Mouse (Mus musculus) stomach, embryonic 15.5 days (tissue): ENCODE data around the gene Rarg. TPM values are rescaled to one million over a fixed set of nuclear protein-coding genes. Genes with fewer than 3 reads are reported as not detected.

Experiments
- ATAC-seq: fragments of 200-750 bp; cut with Nextera tagmentation; 2 replicates; pipeline ENCODE4 v1.8.0; 2017; ENCODE audit warnings: low read depth, moderate number of reproducible peaks, moderate TSS enrichment; ENCODE audit not compliant: insufficient read depth, low FRiP score
- H3K27ac ChIP-seq: fragments of 300-500 bp; sonication (generic); 2 replicates; pipeline ENCODE4 v1.5.1; 2015; ENCODE audit warnings: mild to moderate bottlenecking, inconsistent platforms
- H3K27me3 ChIP-seq: fragments of 300-500 bp; sonication (generic); replicated peaks from 2 replicates; pipeline ENCODE4 v1.6.1; 2015; ENCODE audit warnings: inconsistent platforms
- H3K36me3 ChIP-seq: fragments of 300-500 bp; sonication (generic); 2 replicates; pipeline ENCODE4 v1.6.1; 2015; ENCODE audit warnings: inconsistent platforms
- H3K4me1 ChIP-seq: fragments of 300-500 bp; sonication (generic); 2 replicates; pipeline ENCODE4 v1.6.1; 2015; ENCODE audit warnings: inconsistent platforms
- H3K4me2 ChIP-seq: fragments of 300-500 bp; sonication (generic); 2 replicates; pipeline ENCODE4 v1.6.1; 2015; ENCODE audit warnings: mild to moderate bottlenecking, inconsistent platforms
- H3K4me3 ChIP-seq: fragments of 300-500 bp; sonication (generic); replicated peaks from 2 replicates; pipeline ENCODE4 v1.5.1; 2015; ENCODE audit warnings: inconsistent platforms
- H3K9ac ChIP-seq: fragments of 300-500 bp; sonication (generic); 2 replicates; pipeline ENCODE4 v1.6.1; 2015; ENCODE audit warnings: inconsistent platforms
- H3K9me3 ChIP-seq: fragments of 300-500 bp; sonication (generic); 2 replicates; pipeline ENCODE4 v1.6.1; 2016; ENCODE audit warnings: inconsistent platforms
- WGBS: fragments of 180-500 bp; shearing (Covaris S2); methylation state at CpG from one replicate; pipeline ENCODE4 v1.1.7; 2015; 5-methylcytosine and 5-hydroxymethylcytosine counted together
- polyA plus RNA-seq: library from polyadenylated mRNA; unstranded; fragments of >200 nt; fragmentation: Nextera tagmentation; extraction: Ambion mirVana; gene quantifications from 2 replicates; pipeline ENCODE4 v1.2.1, GENCODE M21; 2015

Gene Rarg
- polyA plus RNA-seq, 1 experiment from 2014 or later, result 33.8 TPM

GRCm38 (mm10) chr15:102255547-102256255 lies 1.6 kb downstream of the Rarg start:
- no peaks in the 10 kb centered on the region for H3K36me3 ChIP-seq
- H3K27me3 ChIP-seq, result 0 out of 2 replicates have a peak, but pooled peaks cover 3% of the 10 kb centered on the region
- peaks cover 31% of the 10 kb centered on the region for H3K4me1 ChIP-seq
- ATAC-seq, result no peak
- peak overlapping the region; percentile 90 for H3K4me2 ChIP-seq
- peak overlapping the region; percentile 64 for H3K4me3 ChIP-seq
- peak overlapping the region; percentile 35; the same call in 1 of the 2 replicates for H3K27ac ChIP-seq
- H3K9ac ChIP-seq, result 0 out of 2 replicates have a peak overlapping the region, but pooled peaks have one; percentile 6
- no peaks in the 10 kb centered on the region for H3K9me3 ChIP-seq
- 44% methylated on average over 14 of the region's 14 CpGs for WGBS

- peak overlapping the region; percentile 100 for H3K27ac ChIP-seq
- H3K9ac ChIP-seq, result no peak overlapping the region
- no peaks in the 10 kb centered on the region for H3K9me3 ChIP-seq
- H3K36me3 ChIP-seq, result no peaks in the 10 kb centered on the region
- H3K4me2 ChIP-seq, result no peak overlapping the region; the same call in 1 of the 2 replicates
- H3K4me1 ChIP-seq, result peaks cover 28% of the 10 kb centered on the region
- ATAC-seq, result no peak
- WGBS, result 63% methylated on average over 5 of the region's 5 CpGs
- no peaks in the 10 kb centered on the region for H3K27me3 ChIP-seq
- no peak overlapping the region for H3K4me3 ChIP-seq
Measured at GRCm38 (mm10) chr15:102250521-102250920, 6.8 kb downstream of the Rarg start.

- H3K4me1 ChIP-seq, result peaks cover 33% of the 10 kb centered on the region
- H3K4me2 ChIP-seq, result peak overlapping the region; percentile 92; the same call in 1 of the 2 replicates
- no peak overlapping the region for H3K9ac ChIP-seq
- peak overlapping the region; percentile 100 for H3K27ac ChIP-seq
- H3K27me3 ChIP-seq, result no peaks in the 10 kb centered on the region
- 49% methylated on average over 9 of the region's 9 CpGs for WGBS
- no peaks in the 10 kb centered on the region for H3K36me3 ChIP-seq
- no peak for ATAC-seq
- no peaks in the 10 kb centered on the region for H3K9me3 ChIP-seq
- H3K4me3 ChIP-seq, result peak overlapping the region; percentile 25; the same call in 1 of the 2 replicates
Measured at GRCm38 (mm10) chr15:102249967-102250366, 7.3 kb downstream of the Rarg start.

DNA sequence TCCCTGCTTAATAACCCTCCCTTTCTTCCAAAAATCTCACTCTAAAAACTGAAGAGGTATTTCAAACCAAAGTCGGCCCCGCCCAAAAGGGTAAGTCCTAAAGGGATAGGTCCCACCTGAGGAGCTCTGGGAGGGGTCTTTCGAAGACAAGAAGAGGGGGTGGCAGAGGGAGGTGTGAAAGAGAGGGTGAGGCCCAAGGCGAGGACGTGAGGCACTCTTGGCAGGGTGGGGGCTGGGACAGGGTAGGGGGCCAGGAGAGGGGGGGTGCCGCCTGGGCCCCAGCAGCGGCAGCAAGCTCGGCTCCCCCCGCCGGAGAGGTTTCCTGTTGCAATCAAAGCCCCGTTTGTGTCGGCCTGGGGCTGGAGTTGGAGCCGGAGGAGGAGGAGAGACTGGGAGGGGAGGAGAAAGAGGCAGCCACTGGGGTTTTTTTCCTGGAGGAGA lies 8.0 kb downstream of the Rarg start:
- whole genome bisulfite sequencing, result 4% methylated on average over 13 of the region's 13 CpGs
- H3K27me3 ChIP-seq, result no peaks in the 10 kb centered on the region
- H3K4me2 ChIP-seq, result peak overlapping the region; percentile 92
- no peaks in the 10 kb centered on the region for H3K9me3 ChIP-seq
- no peak for ATAC-seq
- peaks cover 38% of the 10 kb centered on the region for H3K4me1 ChIP-seq
- peak overlapping the region; percentile 25 for H3K4me3 ChIP-seq
- H3K36me3 ChIP-seq, result no peaks in the 10 kb centered on the region
- no peak overlapping the region for H3K9ac ChIP-seq
- peak overlapping the region; percentile 100 for H3K27ac ChIP-seq

DNA sequence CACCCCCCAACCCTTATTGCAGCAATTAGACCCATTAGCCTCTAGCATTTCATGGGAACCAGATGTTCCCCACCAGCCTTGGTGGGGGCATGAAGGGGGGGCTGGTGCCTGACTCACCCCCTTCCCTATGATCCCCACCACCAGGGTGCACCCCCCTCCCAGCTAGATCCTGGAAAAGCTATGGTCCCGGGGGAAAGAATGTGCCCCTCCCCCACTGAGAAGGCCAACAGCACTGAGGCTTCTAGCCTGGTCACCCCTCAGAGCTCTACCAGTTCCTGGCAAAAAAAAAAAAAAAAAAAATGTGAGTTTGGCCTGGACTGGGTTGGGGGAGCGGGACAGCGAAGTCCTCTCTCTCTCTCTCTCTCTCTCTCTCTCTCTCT lies 8.5 kb downstream of the Rarg start:
- 9% methylated on average over 3 of the region's 3 CpGs for WGBS
- H3K4me2 ChIP-seq, result peak overlapping the region; percentile 92
- H3K27ac ChIP-seq, result peak overlapping the region; percentile 100
- no peaks in the 10 kb centered on the region for H3K9me3 ChIP-seq
- peak overlapping the region; percentile 14 for H3K4me3 ChIP-seq
- no peak for ATAC-seq
- no peaks in the 10 kb centered on the region for H3K36me3 ChIP-seq
- peaks cover 43% of the 10 kb centered on the region for H3K4me1 ChIP-seq
- 0 out of 2 replicates have a peak overlapping the region, but pooled peaks have one; percentile 19 for H3K9ac ChIP-seq
- no peaks in the 10 kb centered on the region for H3K27me3 ChIP-seq

GRCm38 (mm10) chr15:102248131-102248811 lies 9.0 kb downstream of the Rarg start:
- no peak for ATAC-seq
- Histone ChIP-seq H3K4me3 (peak overlapping the region; percentile 64), H3K4me1 (peaks cover 48% of the 10 kb centered on the region), H3K9me3 (no peaks in the 10 kb centered on the region), H3K27ac (peak overlapping the region; percentile 100), H3K36me3 (no peaks in the 10 kb centered on the region), H3K4me2 (peak overlapping the region; percentile 92), H3K9ac (peak overlapping the region; percentile 39; the same call in 1 of the 2 replicates), H3K27me3 (no peaks in the 10 kb centered on the region)
- 9% methylated on average over 8 of the region's 8 CpGs for WGBS

GRCm38 (mm10) chr15:102247252-102248130 lies 9.8 kb downstream of the Rarg start:
- Histone ChIP-seq H3K4me3 (peak overlapping the region; percentile 64), H3K4me2 (peak overlapping the region; percentile 92), H3K9ac (peak overlapping the region; percentile 39), H3K27ac (peak overlapping the region; percentile 100), H3K9me3 (no peaks in the 10 kb centered on the region), H3K4me1 (peaks cover 56% of the 10 kb centered on the region), H3K36me3 (no peaks in the 10 kb centered on the region), H3K27me3 (no peaks in the 10 kb centered on the region)
- ATAC-seq, result peak; percentile 51
- WGBS, result under 1% methylated on average over 57 of the region's 65 CpGs

DNA sequence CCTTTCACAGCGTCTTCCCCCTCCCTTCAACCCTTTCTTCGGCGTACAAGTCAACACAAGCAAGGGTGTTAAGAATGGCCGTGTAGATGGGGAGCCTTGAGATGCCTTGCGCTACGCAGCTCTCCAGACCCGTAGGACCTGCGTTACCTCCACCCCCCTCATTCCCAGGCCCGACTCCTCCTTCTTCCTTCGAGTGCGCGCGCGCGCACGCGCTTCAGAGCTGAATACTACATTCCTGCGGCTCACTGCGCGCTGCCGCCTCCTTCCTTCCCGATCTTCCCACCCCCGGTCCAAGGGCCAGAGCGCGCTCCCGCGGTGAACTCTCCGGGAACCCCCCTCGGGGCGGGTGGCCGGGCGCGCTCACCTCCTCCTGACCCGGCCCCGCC lies 10.5 kb downstream of the Rarg start:
- no peaks in the 10 kb centered on the region for H3K27me3 ChIP-seq
- WGBS, result under 1% methylated on average over 32 of the region's 35 CpGs
- H3K9ac ChIP-seq, result 0 out of 2 replicates have a peak overlapping the region, but pooled peaks have one; percentile 65
- H3K9me3 ChIP-seq, result no peaks in the 10 kb centered on the region
- peak overlapping the region; percentile 100 for H3K27ac ChIP-seq
- peaks cover 57% of the 10 kb centered on the region for H3K4me1 ChIP-seq
- peak; percentile 76 for ATAC-seq
- peak overlapping the region; percentile 92 for H3K4me2 ChIP-seq
- 0 out of 2 replicates have a peak, but pooled peaks cover under 1% of the 10 kb centered on the region for H3K36me3 ChIP-seq
- H3K4me3 ChIP-seq, result peak overlapping the region; percentile 64

DNA sequence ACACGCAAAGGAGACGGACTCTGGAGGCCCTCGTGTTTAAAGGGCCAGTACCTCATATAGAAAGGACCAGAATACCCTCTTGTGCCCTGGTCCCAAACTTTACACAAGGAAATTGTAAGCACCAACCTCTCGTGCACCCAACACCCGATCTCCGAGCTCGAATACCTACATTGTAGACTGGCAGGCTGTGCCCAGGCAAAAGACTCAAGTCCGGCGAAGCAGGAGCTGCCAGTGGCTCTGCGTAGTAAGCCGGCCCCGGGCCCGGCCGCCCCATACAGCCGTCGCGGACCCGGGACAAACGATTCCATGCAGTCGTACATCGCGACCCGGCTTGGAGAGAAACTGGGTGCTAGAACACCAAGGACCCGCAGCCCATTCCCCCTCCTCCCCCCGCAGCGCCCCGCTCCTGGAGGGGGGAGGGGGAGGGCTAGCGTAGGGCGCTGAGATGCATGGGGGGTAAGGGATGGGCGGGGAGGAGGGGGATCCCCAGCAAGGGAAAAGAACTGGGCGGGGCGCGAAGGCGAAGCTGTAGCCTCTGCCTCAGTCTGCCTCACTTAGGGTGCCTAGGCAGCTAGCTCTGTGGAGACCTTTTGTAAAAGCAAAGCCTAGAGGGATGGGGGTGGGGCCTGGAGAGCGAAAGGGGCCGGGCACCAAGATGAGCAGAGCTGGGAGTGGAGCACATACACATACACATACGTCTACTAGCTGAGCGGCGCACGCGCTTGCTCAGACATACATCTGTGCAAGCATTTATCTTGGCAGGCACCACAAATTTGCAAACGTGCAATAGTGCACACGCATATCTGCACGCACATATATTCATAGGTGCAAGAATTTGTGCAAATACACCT lies 11.2 kb downstream of the Rarg start:
- Histone ChIP-seq H3K36me3 (0 out of 2 replicates have a peak, but pooled peaks cover 3% of the 10 kb centered on the region), H3K4me2 (peak overlapping the region; percentile 92), H3K4me1 (peaks cover 57% of the 10 kb centered on the region), H3K27ac (peak overlapping the region; percentile 100), H3K9ac (peak overlapping the region; percentile 65), H3K4me3 (peak overlapping the region; percentile 64), H3K27me3 (no peaks in the 10 kb centered on the region), H3K9me3 (no peaks in the 10 kb centered on the region)
- ATAC-seq, result peak; percentile 56
- WGBS, result under 1% methylated on average over 41 of the region's 44 CpGs

- ATAC-seq, result no peak
- H3K9me3 ChIP-seq, result no peaks in the 10 kb centered on the region
- H3K4me3 ChIP-seq, result peak overlapping the region; percentile 64
- peak overlapping the region; percentile 100 for H3K27ac ChIP-seq
- WGBS, result 4% methylated on average over 14 of the region's 14 CpGs
- peak overlapping the region; percentile 92 for H3K4me2 ChIP-seq
- H3K27me3 ChIP-seq, result no peaks in the 10 kb centered on the region
- H3K9ac ChIP-seq, result peak overlapping the region; percentile 65
- H3K4me1 ChIP-seq, result peaks cover 54% of the 10 kb centered on the region
- H3K36me3 ChIP-seq, result 0 out of 2 replicates have a peak, but pooled peaks cover 3% of the 10 kb centered on the region
Measured at GRCm38 (mm10) chr15:102245461-102245881, 11.8 kb downstream of the Rarg start.
